Mouse (Mus musculus): ENCODE results near the gene Dnah10. TPM values are rescaled to one million over a fixed set of nuclear protein-coding genes. Genes with fewer than 3 reads are reported as not detected.

The Dnah10 gene
- total and polyA plus RNA-seq, 3 experiments: 0.03 to 0.30 (median 0.08) TPM

DNA sequence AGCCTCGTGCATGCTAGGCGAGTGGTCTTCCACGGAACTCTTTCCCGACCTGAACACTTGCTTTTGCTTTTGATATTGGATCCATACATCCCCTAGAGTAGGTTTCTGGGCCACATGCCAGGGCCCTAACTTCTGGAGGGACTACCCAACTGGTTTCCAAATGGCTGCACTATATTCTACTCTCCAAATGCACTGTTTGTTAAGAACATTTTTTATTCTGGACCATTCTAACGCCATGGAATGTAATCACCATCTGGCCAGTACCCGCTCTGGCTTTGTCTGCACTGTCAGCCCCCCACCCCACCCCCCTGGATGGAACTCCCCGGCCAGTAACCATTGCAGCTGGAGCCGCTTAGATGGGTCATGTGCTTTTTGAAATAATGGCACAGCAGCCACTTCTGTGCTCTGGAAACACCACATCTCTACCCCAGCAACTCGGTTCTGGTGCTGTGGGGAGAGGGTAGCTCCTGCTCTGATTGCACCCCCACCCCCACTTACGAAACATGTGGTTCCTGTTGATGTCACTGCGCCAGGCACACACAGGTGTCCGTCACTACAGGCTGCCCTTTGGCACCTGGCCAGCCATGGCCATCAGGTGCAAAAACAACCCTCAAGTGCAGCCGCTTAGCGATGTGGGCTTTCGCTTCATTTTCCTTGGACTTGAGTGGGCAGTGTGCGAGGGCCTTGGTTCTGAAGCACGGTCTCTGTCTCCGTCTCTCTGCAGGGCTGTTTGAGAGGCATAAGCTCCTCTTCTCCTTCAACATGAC lies 97.4 kb downstream of the Dnah10 start:
- Histone ChIP-seq H3K9ac (ENCODE audit: insufficient read depth, low read depth) (no peak overlapping the region), H3K4me1 (ENCODE audit: control insufficient read depth in 1 of 2, insufficient read depth in 2 of 2) (no peaks in the 10 kb centered on the region), H3K4me3 (replicated peaks in 1 of 3; ENCODE audit: low read depth in 2 of 3, low read length in 2 of 3, poor library complexity in 1 of 3) (no peak overlapping the region), H3K27ac (ENCODE audit: insufficient read depth, low read depth) (no peak overlapping the region), H3K79me2 (replicated peaks; ENCODE audit: control insufficient read depth, extremely low read depth, insufficient read depth, poor library complexity, severe bottlenecking) (no peaks in the 10 kb centered on the region), H3K27me3 (replicated peaks) (peaks cover 39% of the 10 kb centered on the region), H3K9me3 (replicated peaks; ENCODE audit: low read length) (no peaks in the 10 kb centered on the region), H3K36me3 (replicated peaks in 1 of 2; ENCODE audit: control insufficient read depth in 1 of 2, insufficient read depth in 1 of 2, low read length in 1 of 2) (no peaks in the 10 kb centered on the region), H3K4me2 (ENCODE audit: insufficient read depth, low read depth, poor library complexity, severe bottlenecking) (no peak overlapping the region)
- no peak for TF ChIP-seq PAX5 (IDR thresholded peaks at IDR 0.05; ENCODE audit: low read length)
- no peak for TF ChIP-seq MXI1 (IDR thresholded peaks at IDR 0.05; ENCODE audit: low read depth, low read length)
- no peak for TF ChIP-seq USF2 (conservative IDR thresholded peaks at IDR 0.05; ENCODE audit: low read depth, low read length)
- no peak for TF ChIP-seq MYC (IDR thresholded peaks at IDR 0.05; ENCODE audit: low read depth, low read length)
- TF ChIP-seq MAX (IDR thresholded peaks at IDR 0.05; ENCODE audit: low read length): no peak
- TF ChIP-seq RCOR1 (conservative IDR thresholded peaks at IDR 0.05; ENCODE audit: low read depth, low read length): no peak
- no peak for TF ChIP-seq ZKSCAN1 (IDR thresholded peaks at IDR 0.05; ENCODE audit: borderline replicate concordance, low read depth, low read length)
- TF ChIP-seq POLR2AphosphoS2 (IDR thresholded peaks at IDR 0.05; ENCODE audit: low read depth, low read length): no peak
- no peak for TF ChIP-seq MAFK (IDR thresholded peaks at IDR 0.05; ENCODE audit: insufficient replicate concordance, low read length)
- TF ChIP-seq ETS1 (conservative IDR thresholded peaks at IDR 0.05; ENCODE audit: low read depth, low read length): no peak
- dilution Hi-C loops (cut with MboI; ENCODE audit: extremely low pct_ligation_motif_present, extremely low pct_unique_long_range_greater_than_20kb, low sequenced_read_pairs): no loop called here
- no peak for DNase-seq (ENCODE audit: extremely low read depth)
- in situ Hi-C loops (cut with MboI; ENCODE audit: low pct_ligation_motif_present, low pct_unique_long_range_greater_than_20kb, low sequenced_read_pairs): no loop called here

- Histone ChIP-seq H3K4me1 (ENCODE audit: control insufficient read depth in 1 of 2, insufficient read depth in 2 of 2) (no peaks in the 10 kb centered on the region), H3K27me3 (replicated peaks) (peaks cover 10% of the 10 kb centered on the region)
These were observed 105.4 kb downstream of the Dnah10 start for GRCm38 (mm10) chr5:124830331-124830730.

More at GRCm38 (mm10) chr5:124830331-124830730, 105.4 kb downstream of the Dnah10 start:
- Histone ChIP-seq H3K4me3 (replicated peaks in 1 of 3; ENCODE audit: low read depth in 2 of 3, low read length in 2 of 3, poor library complexity in 1 of 3) (no peak overlapping the region), H3K27ac (ENCODE audit: insufficient read depth, low read depth) (no peak overlapping the region), H3K36me3 (replicated peaks in 1 of 2; ENCODE audit: control insufficient read depth in 1 of 2, insufficient read depth in 1 of 2, low read length in 1 of 2) (peaks cover 0 to 2% of the 10 kb centered on the region in 2 experiments), H3K79me2 (replicated peaks; ENCODE audit: control insufficient read depth, extremely low read depth, insufficient read depth, poor library complexity, severe bottlenecking) (no peaks in the 10 kb centered on the region), H3K4me2 (ENCODE audit: insufficient read depth, low read depth, poor library complexity, severe bottlenecking) (no peak overlapping the region), H3K9ac (ENCODE audit: insufficient read depth, low read depth) (no peak overlapping the region), H3K9me3 (replicated peaks; ENCODE audit: low read length) (no peaks in the 10 kb centered on the region)
- TF ChIP-seq SIN3A (IDR thresholded peaks at IDR 0.05; ENCODE audit: low read length) (no peak), ZKSCAN1 (IDR thresholded peaks at IDR 0.05; ENCODE audit: borderline replicate concordance, low read depth, low read length) (no peak), BHLHE40 (IDR thresholded peaks at IDR 0.05; ENCODE audit: low read depth, low read length) (no peak), ZC3H11A (IDR thresholded peaks at IDR 0.05; ENCODE audit: low read depth, low read length) (no peak), POLR2A (IDR thresholded peaks at IDR 0.05; ENCODE audit: low read depth, low read length) (no peak), ETS1 (conservative IDR thresholded peaks at IDR 0.05; ENCODE audit: low read depth, low read length) (no peak), TCF12 (IDR thresholded peaks at IDR 0.05; ENCODE audit: low read depth, low read length) (no peak), E2F4 (IDR thresholded peaks at IDR 0.05; ENCODE audit: insufficient replicate concordance, low read depth, low read length) (no peak), RAD21 (IDR thresholded peaks at IDR 0.05; ENCODE audit: low read depth, low read length) (no peak), TBP (conservative IDR thresholded peaks at IDR 0.05; ENCODE audit: low read depth, low read length) (no peak), MEF2A (IDR thresholded peaks at IDR 0.05; ENCODE audit: borderline replicate concordance, low read depth, low read length) (no peak), RCOR1 (conservative IDR thresholded peaks at IDR 0.05; ENCODE audit: low read depth, low read length) (no peak), GABPA (IDR thresholded peaks at IDR 0.05; ENCODE audit: insufficient replicate concordance, low read depth, low read length) (no peak), IRF4 (IDR thresholded peaks at IDR 0.05; ENCODE audit: low read depth, low read length) (no peak), SMC3 (IDR thresholded peaks at IDR 0.05; ENCODE audit: low read depth, low read length) (no peak), ZNF384 (IDR thresholded peaks at IDR 0.05; ENCODE audit: low read depth, low read length) (no peak), MXI1 (IDR thresholded peaks at IDR 0.05; ENCODE audit: low read depth, low read length) (no peak), JUND (conservative IDR thresholded peaks at IDR 0.05; ENCODE audit: low read depth, low read length) (no peak), MAX (IDR thresholded peaks at IDR 0.05; ENCODE audit: low read length) (no peak), NELFE (IDR thresholded peaks at IDR 0.05; ENCODE audit: low read depth, low read length) (no peak)
- in situ Hi-C loops (cut with MboI; ENCODE audit: low pct_ligation_motif_present, low pct_unique_long_range_greater_than_20kb, low sequenced_read_pairs) (no loop called here), dilution Hi-C loops (cut with MboI; ENCODE audit: extremely low pct_ligation_motif_present, extremely low pct_unique_long_range_greater_than_20kb, low sequenced_read_pairs) (no loop called here)
- DNase-seq (ENCODE audit: extremely low read depth): no peak
